Mouse (Mus musculus) cerebellum, adult (tissue): ENCODE data around the gene Chmp5.
"Not testable (repeated sequence)": the region's sequence is repeated elsewhere in the genome, so short reads cannot be mapped to it uniquely, and the experiment has no call there.

Experiments
- ATAC-seq: cut with Nextera tagmentation; 2 replicates; pipeline ENCODE4 v1.9.2; 2017; ENCODE audit warnings: mild to moderate bottlenecking, moderate library complexity, mixed read lengths; ENCODE audit not compliant: insufficient number of reproducible peaks, low FRiP score, low TSS enrichment

Gene Chmp5

GRCm38 (mm10) chr4:40948160-40948708 lies at the start of gene Chmp5, which contains the start of gene Bag1:
TSS of gene Chmp5 (plus strand) at chr4:40948407.
TSS of gene Bag1 (minus strand) at chr4:40948294.
- peak; percentile 94 for ATAC-seq

GRCm38 (mm10) chr4:40898476-40899044 lies 49.6 kb upstream of the Chmp5 start:
- ATAC-seq, result no peak

- no peak for ATAC-seq
These were observed 48.9 kb upstream of the Chmp5 start for GRCm38 (mm10) chr4:40899264-40899663.

- no peak for ATAC-seq
These were observed 48.1 kb upstream of the Chmp5 start for GRCm38 (mm10) chr4:40900071-40900470.

DNA sequence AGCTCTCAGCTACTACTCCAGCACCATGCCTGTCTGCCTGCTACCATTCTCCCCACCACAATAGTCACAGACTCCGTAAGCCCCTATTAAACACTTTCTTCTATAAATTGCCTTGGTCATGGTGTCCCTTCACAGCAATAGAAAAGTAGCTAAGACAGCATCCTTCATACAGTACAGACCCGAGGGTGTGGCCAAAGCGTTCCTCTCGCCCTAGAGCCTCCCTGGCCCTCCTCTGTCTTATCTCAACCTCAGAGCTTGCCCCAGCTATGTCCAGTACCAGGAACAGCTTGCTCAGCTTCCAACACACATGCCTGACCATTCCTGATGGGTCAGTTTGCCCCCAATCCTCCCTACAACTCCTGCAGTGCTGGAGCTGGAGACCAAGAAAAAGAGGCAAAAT lies 47.6 kb upstream of the Chmp5 start:
- ATAC-seq, result no peak

DNA sequence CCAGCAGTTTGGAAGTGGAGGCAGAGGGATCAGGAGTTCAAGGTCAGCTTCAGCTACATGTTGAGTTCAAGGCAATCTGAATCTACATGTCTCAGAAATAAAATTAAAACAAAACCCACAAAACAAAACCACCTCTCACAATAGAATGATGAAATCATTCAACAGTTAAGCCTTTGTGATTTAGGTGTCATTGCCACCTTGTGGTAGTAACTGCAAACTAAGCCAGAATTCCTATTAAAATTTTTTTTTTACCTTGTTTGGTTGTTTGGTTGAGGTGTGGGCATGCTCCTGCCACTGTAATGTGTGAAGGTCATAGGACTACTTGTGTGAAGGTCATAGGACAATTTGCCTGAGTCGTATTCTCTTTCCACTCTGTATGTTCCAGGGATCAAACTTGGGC lies 41.9 kb upstream of the Chmp5 start:
- ATAC-seq, result no peak

GRCm38 (mm10) chr4:40908261-40908969 lies 39.8 kb upstream of the Chmp5 start:
- ATAC-seq, result no peak

DNA sequence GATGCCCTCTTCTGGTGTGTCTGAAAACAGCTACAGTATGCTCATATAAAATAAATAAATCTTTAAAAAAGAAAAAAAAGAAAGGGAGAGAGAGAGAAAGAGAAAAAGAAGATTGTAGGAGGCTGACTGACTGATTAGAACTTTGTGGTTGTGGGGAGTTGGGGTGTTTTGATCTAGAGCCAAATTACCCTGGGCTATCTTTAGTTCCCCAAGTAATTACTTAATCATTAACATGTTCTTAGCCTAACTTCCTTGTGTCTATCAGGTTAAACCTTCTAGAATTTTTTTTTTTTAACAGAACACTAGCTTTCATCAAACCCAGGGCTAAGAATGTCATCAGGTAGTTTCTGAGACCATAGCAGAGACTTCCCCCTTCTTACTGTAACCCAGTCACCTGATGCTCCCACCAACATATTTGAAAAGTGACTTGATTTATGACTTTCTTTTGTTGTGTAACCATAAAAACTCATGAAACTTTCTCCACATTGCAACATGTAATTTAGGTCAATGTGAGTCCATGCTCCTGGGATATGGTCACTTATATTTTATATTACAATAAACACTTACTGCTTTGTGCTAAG lies 33.8 kb upstream of the Chmp5 start:
- no peak for ATAC-seq

- ATAC-seq, result no peak
These were observed 32.3 kb upstream of the Chmp5 start for GRCm38 (mm10) chr4:40915947-40916346.

- ATAC-seq, result no peak
These were observed 31.5 kb upstream of the Chmp5 start for GRCm38 (mm10) chr4:40916592-40917155.

GRCm38 (mm10) chr4:40919785-40920184 lies 28.4 kb upstream of the Chmp5 start, which contains the start of gene Spink4:
TSS of gene Spink4 (plus strand) at chr4:40920052.
- ATAC-seq, result no peak

DNA sequence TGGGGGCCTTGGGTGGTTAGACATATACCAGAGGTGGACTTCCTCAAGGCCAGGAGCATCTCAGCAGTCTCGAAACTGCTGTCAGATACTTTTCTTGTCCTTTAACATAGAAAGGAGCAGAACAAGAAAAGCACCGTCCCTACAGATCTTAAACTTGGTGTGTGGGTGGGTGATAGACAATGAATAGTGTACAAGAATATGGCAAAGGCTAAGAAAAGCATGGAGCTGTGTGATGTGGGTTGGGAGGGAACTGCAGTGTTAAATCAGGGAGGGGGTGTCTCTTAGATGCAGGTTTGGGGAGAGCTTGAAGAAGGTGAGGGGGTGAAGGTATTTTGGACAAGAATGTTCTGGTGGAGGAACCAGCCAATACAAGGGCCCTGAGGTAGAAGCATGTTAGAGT lies 27.6 kb upstream of the Chmp5 start:
- no peak for ATAC-seq

DNA sequence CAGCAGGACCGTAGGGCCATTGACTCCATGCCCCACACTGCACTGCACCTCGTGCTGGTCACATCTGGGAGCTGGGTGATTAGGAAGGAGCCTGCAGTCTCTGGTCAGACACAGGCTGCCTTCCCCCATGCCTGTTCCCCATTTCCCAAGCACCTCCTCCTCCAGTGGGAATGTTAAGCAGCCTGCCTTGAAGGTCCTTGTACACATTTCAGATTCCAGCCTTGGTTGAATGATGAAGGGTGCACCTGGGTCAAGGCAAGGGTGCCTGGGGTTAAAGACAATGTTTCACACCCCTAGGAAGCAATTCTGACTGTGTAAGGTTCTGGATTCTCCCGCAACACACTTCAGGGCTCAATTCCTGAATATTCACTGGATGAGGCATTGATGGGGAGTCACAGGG lies 26.9 kb upstream of the Chmp5 start:
- no peak for ATAC-seq

DNA sequence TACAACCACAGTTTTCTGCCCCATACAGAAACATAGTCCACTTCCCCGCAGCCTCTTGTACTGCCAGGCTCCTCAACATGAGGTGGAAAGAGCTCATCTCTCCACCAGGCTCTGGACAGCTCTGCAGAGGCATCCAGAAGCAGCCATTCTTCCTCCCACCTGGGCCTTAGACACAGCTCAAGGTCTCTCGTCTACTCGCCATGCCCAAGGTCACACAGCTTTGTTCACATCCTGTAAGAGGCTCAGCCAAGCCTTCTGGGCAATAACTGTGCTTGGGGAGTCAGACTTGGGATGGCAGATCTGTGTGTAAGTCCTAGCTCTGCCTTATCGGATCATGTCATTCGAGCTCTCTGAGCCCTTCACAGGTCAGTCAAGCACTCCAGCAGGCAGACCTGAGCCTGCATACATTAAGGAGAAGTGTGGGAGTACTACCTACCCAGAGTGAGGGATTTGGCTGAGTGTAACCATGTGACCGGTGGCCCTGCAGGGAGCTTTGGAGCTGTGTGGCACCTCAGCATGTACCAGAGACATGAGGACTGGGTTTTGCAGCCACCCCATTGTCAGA lies 25.0 kb upstream of the Chmp5 start:
- no peak for ATAC-seq

DNA sequence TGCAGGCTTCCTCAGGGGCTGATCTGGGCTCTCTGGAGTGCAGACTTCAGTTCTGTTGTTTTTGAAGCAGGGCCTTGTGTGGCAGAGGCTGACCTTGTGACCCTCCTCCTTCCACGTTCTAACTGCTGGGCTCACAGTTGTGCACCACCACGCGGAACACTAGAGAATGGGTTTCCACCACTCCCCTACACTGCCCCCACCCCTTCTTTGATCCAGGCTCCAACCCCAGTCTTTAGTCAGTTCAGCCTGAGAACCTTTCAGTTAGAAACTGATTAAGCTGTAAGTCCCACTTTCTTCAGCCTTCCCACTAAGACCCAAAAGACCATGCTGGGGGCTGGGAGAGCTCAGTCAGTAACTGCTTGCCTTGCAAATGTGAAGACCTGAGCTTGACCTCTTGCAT lies 22.6 kb upstream of the Chmp5 start:
- no peak for ATAC-seq

DNA sequence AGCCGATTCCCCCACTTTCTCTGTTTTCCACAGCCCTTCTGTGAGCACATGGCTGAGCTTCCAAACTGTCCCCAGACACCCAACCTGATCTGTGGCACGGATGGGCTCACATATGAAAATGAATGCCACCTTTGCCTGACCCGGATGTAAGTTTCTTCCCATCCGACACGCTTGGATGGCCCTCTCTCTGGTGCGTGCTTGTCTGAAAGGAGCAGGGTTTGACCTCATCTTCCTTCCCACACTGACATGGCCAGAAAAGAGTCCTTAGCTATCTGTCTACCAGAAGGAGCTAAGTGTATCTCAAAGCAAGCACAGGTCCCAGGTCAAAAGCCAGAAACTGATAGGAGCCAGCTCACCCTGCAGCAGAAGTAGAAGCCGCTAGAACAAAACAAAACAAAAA lies 19.2 kb upstream of the Chmp5 start:
- ATAC-seq, result no peak

- ATAC-seq, result no peak
These were observed 14.5 kb upstream of the Chmp5 start for GRCm38 (mm10) chr4:40933694-40934093.

DNA sequence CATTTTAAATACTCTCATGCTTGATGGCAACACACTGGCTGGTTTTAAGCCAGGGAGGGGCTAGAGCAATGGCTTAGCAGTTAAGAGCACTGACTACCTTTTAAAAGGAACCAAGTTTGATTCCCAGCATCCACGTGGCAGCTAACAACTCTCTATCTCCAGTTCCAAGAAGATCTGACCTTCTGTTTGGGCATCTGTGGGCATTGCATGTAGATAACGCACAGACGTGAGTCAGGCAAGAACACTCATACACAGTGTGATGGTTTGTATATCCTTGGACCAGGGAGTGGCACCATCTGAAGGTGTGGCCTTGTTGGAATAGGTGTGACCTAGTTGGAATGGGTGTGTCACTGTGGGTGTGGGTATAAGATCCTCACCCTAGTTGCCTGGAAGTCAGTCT lies 13.8 kb upstream of the Chmp5 start:
- ATAC-seq, result not testable (repeated sequence)

DNA sequence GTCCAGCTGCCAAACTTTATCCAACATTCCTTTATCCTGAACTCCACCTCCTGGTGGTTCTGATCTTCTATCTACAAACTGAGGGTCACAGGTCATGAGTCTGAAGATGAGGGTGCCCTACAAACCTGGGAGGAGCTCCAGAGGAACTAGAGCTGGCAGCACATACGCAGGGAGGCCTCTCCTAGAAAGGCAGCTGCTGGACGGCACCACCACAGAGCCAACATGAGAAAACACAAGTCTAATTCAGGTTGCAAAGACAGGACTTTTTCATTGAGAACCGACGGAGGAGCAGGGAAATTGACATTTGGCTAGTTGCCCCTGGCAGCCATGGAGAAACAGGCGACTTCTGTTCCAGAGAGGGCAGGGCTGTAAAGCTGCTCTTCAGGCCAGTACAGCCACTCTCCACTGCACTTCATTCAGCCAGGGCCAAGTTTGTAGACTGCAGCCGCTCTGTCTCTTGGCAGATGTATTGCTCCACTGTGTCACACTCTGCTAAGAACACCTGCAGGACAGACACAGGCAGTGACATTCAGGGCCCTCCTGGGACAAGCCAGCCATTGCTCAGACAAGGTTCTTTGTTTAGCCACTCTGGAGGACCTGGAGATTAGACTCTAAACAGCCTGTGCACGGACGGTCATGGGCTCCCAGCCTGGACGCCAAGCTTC lies 11.9 kb upstream of the Chmp5 start:
- ATAC-seq, result peak; percentile 52

- ATAC-seq, result no peak
These were observed 9.4 kb upstream of the Chmp5 start for GRCm38 (mm10) chr4:40938793-40939192.
